Mouse (Mus musculus) lung, embryonic 14.5 days (tissue): ENCODE results near the gene Prss29. TPM values are rescaled to one million over a fixed set of nuclear protein-coding genes. Genes with fewer than 3 reads are reported as not detected.

ENCODE experiments used
- ATAC-seq: fragments of 200-750 bp; cut with Nextera tagmentation; 2 replicates; pipeline ENCODE4 v1.8.0; 2017; ENCODE audit warnings: mild to moderate bottlenecking, moderate TSS enrichment, moderate library complexity; ENCODE audit not compliant: insufficient read depth
- DNase-seq: peaks from one replicate; pipeline ENCODE4 v3.0.0-alpha.2; 2015
- H3K27ac ChIP-seq: fragments of 300-500 bp; sonication (generic); 2 replicates; pipeline ENCODE4 v1.5.1; 2014; ENCODE audit warnings: low read depth, mild to moderate bottlenecking, moderate library complexity
- H3K27me3 ChIP-seq: fragments of 300-500 bp; sonication (generic); 2 replicates; pipeline ENCODE4 v1.6.1; 2014; ENCODE audit warnings: low read length, control low read depth; ENCODE audit not compliant: insufficient read depth
- H3K36me3 ChIP-seq: fragments of 300-500 bp; sonication (generic); 2 replicates; pipeline ENCODE4 v1.6.1; 2014; ENCODE audit warnings: control low read depth; ENCODE audit not compliant: insufficient read depth
- H3K4me1 ChIP-seq: fragments of 300-500 bp; sonication (generic); 2 replicates; pipeline ENCODE4 v1.6.1; 2014; ENCODE audit warnings: antibody characterized with exemption, control low read depth; ENCODE audit not compliant: insufficient read depth
- H3K4me2 ChIP-seq: fragments of 300-500 bp; sonication (generic); 2 replicates; pipeline ENCODE4 v1.6.1; 2014; ENCODE audit warnings: mild to moderate bottlenecking
- H3K4me3 ChIP-seq: fragments of 300-500 bp; sonication (generic); 2 replicates; pipeline ENCODE4 v1.5.1; 2014; ENCODE audit warnings: low read depth, low read length
- H3K9ac ChIP-seq: fragments of 300-500 bp; sonication (generic); 2 replicates; pipeline ENCODE4 v1.6.1; 2014
- H3K9me3 ChIP-seq: fragments of 300-500 bp; sonication (generic); 2 replicates; pipeline ENCODE4 v1.6.1; 2016; ENCODE audit warnings: low read depth, low read length, control low read depth
- CTCF ChIP-seq: IDR thresholded peaks from 2 replicates; pipeline ENCODE4 v1.5.1; 2016; ENCODE audit warnings: antibody characterized with exemption, low read depth
- WGBS: fragments of 180-500 bp; shearing (Covaris S2); extraction: QIAGEN DNeasy Blood & Tissue Kit; methylation state at CpG from one replicate; pipeline ENCODE4 v1.1.7; 2014; 5-methylcytosine and 5-hydroxymethylcytosine counted together
- polyA plus RNA-seq: library from polyadenylated mRNA; unstranded; fragments of >200 nt; fragmentation: Nextera tagmentation; extraction: Ambion mirVana; gene quantifications from 2 replicates; pipeline ENCODE4 v1.2.1, GENCODE M21; 2014

Gene Prss29
- not detected in 2 replicates for polyA plus RNA-seq

DNA sequence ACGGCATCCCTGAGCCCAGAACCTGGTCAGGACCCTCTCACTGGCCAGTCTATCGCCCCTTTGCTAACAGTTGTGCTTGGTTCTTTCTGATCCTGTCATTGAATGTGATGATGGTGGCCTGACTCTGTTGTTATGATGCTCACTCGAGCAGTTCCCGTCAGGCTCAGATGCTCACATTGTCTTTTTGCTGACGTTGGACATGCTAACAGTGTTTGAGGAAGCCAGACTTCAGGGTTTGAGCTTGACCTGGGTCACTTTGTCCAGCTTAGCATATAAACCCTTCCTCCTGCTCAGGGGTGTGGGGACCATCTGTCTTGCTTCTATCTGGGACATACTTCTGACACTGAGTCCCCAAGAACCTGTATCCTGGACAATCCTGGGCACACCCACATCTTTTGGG lies at the start of gene Prss29:
Prss29 (plus strand) TSS at position 301 of the 400 bp plus-strand sequence.
- no peak for DNase-seq
- no peak within 1 kb of the TSS for H3K9ac ChIP-seq

DNA sequence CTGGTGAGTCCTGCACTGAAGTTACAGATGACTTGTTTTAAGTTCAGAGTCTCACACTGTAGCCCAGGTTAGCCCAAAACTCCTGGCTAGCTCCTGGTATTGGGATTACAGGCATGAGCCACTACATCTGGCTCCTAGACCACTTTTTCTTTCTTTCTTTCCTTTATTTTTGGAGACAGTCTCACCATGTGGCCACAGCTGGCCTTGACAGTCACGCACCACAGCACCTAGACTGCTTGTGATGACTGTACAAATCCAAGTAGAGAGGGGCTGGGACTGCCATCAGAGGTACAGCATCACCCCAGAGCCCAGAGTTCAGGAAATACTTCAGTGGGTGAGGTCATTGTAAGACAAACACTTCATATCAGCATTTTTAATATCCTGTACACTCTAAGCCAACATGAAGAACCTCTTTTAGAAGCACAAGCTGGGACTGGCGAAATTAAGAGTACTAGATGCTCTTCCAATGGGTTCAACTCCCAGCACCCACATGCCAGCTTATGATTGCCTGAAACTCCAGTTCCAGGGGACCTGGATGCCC lies 47.6 kb upstream of the Prss29 start:
- 53% methylated on average over 2 of the region's 2 CpGs for WGBS
- peaks cover 51% of the 10 kb centered on the region for H3K36me3 ChIP-seq
- H3K27ac ChIP-seq: no peak overlapping the region
- no peaks in the 10 kb centered on the region; the same call in 1 of the 2 replicates for H3K4me1 ChIP-seq
- peak overlapping the region; percentile 83 for H3K4me2 ChIP-seq
- H3K9me3 ChIP-seq: no peaks in the 10 kb centered on the region
- H3K4me3 ChIP-seq: peak overlapping the region; percentile 100
- ATAC-seq (no peak), DNase-seq (peak; percentile 21)
- no peaks in the 10 kb centered on the region for H3K27me3 ChIP-seq
- H3K9ac ChIP-seq: peak overlapping the region; percentile 100; the same call in 1 of the 2 replicates
- TF ChIP-seq CTCF: no peak

More for the DNA sequence above, at the start of gene Prss29:
- TF ChIP-seq CTCF: no peak
- Histone ChIP-seq H3K4me2 (no peak within 1 kb of the TSS), H3K9me3 (no peaks in the 10 kb centered on the region), H3K4me3 (no peak within 1 kb of the TSS), H3K4me1 (no peaks in the 10 kb centered on the region), H3K27me3 (no peaks in the 10 kb centered on the region), H3K36me3 (no peaks in the 10 kb centered on the region), H3K27ac (no peak within 1 kb of the TSS)
- ATAC-seq: no peak
- 70% methylated on average over 5 of the region's 5 CpGs for WGBS

DNA sequence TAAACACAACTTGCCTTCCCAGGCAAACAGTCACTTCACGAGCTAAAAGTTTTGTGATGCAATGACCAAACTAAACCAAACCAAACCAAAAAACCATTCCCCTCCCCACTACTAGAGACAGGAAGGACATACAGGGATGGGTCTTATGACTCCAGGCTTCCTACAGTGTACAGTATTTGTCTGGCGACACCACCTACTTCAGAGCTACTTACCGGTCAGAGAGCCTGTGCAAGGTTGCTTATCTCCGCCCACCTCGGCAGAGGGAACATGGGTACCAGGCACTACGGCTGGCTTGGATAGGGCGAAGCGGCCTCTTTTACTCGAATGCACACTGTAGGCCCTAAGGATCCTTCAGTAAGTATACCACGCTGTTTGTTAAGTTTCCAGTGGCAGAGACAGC lies 46.1 kb upstream of the Prss29 start:
- under 1% methylated on average over 10 of the region's 10 CpGs for WGBS
- no peak for TF ChIP-seq CTCF
- Histone ChIP-seq H3K36me3 (peaks cover 36% of the 10 kb centered on the region), H3K4me1 (no peaks in the 10 kb centered on the region; the same call in 1 of the 2 replicates), H3K4me3 (peak overlapping the region; percentile 100), H3K9me3 (no peaks in the 10 kb centered on the region), H3K27ac (peak overlapping the region; percentile 99), H3K4me2 (peak overlapping the region; percentile 83), H3K9ac (peak overlapping the region; percentile 100), H3K27me3 (no peaks in the 10 kb centered on the region)
- peak; percentile 52 for DNase-seq
- no peak for ATAC-seq

DNA sequence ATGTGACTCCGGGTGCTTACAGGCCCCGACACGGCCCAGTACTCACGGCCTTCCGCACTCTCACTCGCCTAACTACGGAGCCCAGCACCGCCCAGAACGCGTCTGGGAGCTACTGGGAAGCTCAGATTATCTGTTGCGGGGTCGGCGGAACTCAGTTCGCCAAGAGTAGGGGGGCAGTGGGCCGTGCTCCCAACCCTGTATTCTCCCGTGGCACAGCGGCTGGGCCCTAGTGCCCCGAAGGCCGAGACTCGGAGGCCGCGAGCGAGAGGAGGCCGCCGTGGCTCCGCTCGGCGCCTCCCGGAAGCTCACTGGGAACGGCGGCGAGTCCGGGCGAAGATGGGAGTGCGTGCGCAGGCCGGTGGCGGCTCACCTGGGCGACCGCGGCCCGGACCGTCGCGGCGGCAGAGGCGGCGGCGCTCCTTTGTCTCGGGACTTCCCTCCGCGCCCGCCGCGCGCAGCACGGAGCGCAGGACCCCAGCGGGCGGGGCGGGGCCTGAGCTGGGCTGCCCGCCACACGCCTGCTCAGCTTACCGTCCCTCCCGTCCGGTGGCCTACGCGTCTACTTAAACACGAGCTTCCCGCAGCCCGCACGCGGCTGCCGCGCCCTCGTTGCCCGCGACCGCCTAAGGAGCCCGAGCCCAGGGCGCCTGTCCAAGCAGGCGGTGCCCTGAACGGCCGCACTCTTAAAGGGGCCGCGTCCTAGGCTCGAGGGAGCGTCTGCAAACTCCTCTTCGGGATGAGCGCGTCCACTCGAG lies 45.3 kb upstream of the Prss29 start:
- Histone ChIP-seq H3K9ac (peak overlapping the region; percentile 100), H3K4me1 (no peaks in the 10 kb centered on the region; the same call in 1 of the 2 replicates), H3K36me3 (peaks cover 28% of the 10 kb centered on the region), H3K9me3 (no peaks in the 10 kb centered on the region), H3K27me3 (no peaks in the 10 kb centered on the region), H3K4me2 (peak overlapping the region; percentile 83), H3K4me3 (peak overlapping the region; percentile 100), H3K27ac (peak overlapping the region; percentile 99)
- DNase-seq (peak; percentile 95), ATAC-seq (peak; percentile 91)
- under 1% methylated on average over 88 of the region's 92 CpGs for WGBS
- TF ChIP-seq CTCF: no peak

DNA sequence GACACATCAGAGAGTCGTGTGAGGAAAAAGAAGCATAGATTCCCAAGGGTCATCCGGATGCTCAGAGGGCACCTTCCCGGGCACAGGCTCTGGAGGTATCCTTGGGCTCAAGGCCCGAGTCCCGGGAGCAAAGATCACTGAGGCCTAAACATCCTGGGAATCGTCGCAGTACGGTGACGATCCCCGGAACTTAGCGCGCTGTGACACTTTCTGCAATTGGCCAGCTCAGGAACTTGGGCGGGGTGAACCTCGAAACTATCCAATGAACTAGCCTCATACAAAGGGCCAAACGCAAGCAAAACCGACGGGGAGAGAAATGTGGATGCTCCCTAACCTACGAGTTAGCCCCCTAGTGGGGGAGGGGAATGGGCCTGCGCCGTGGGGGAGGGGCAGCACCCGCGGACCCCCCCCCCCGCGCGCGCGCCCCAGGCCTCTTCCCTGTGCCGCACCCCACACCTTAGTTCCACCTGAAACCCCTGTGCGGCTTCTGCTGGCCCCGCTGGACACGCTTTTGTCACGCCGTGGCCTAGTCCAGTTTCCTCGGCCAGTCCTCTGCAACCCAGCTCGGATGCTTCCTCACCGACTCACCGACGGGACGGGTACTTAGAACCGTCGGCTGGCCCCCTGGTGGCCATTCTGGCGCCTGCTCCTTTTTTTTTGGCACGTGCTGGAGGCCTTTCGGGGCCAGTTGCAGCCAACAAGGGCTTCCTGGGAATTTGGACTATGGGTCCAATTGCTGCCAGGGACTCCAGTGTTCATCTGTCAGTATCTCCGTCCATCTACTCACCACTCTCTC lies 44.5 kb upstream of the Prss29 start:
- peak; percentile 86 for TF ChIP-seq CTCF
- peak overlapping the region; percentile 100 for H3K4me3 ChIP-seq

DNA sequence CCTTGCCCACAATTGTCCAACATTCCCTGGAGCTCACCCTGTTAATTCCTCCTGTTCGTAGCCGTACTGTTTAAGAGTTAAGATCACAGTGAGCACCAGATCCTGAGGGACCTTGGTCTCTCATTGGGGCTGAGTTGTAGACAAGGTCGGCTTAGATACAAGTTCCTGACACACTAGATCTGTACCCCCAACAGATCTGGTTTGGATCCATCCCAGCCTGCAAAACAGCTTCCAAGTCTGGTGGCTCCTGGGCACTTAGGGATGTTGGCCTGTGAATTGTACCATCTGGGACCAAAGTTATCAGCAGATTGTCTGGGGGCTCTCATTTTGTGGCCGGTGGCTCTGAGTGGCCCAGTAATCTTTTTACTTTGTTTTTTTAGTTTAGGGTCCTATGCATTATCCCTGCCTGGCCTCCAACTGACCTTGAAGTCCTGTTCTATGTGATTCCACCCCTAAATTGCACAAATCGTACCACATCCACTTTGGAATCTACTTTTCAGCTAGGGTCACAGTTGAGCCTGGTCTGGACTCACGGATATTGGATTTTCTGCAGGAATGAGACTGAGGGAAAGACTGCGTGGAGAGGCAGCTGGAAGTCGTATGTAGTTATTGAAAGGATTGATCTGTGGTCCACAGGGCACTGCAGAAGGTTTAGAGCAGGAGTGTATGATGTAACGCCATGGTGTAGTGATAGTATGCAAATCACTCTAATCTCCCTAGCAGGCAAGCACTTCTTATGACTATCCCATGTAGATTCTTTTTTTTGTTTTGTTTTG lies 43.7 kb upstream of the Prss29 start, which contains the start of gene Ube2i:
Ube2i (minus strand) TSS at position 52 of the 776 bp plus-strand sequence.
- no peak for DNase-seq
- no peak for TF ChIP-seq CTCF
- no peaks in the 10 kb centered on the region for H3K27me3 ChIP-seq

More for the DNA sequence above, 44.5 kb upstream of the Prss29 start:
- peaks cover 20% of the 10 kb centered on the region for H3K36me3 ChIP-seq
- no peaks in the 10 kb centered on the region for H3K27me3 ChIP-seq
- WGBS: under 1% methylated on average over 44 of the region's 45 CpGs
- no peaks in the 10 kb centered on the region for H3K9me3 ChIP-seq
- DNase-seq: peak; percentile 97
- H3K4me1 ChIP-seq: no peaks in the 10 kb centered on the region; the same call in 1 of the 2 replicates
- H3K9ac ChIP-seq: peak overlapping the region; percentile 100
- peak; percentile 91 for ATAC-seq
- H3K27ac ChIP-seq: peak overlapping the region; percentile 99
- H3K4me2 ChIP-seq: peak overlapping the region; percentile 83

More for the DNA sequence above, 43.7 kb upstream of the Prss29 start, which contains the start of gene Ube2i:
- peak within 1 kb of the TSS; percentile 83 for H3K4me2 ChIP-seq
- H3K9me3 ChIP-seq: no peaks in the 10 kb centered on the region
- peaks cover 12% of the 10 kb centered on the region for H3K36me3 ChIP-seq
- WGBS: 78% methylated on average over 9 of the region's 9 CpGs
- peak within 1 kb of the TSS; percentile 100 for H3K9ac ChIP-seq
- peak within 1 kb of the TSS; percentile 99 for H3K27ac ChIP-seq
- H3K4me3 ChIP-seq: peak within 1 kb of the TSS; percentile 100
- no peak for ATAC-seq
- H3K4me1 ChIP-seq: no peaks in the 10 kb centered on the region; the same call in 1 of the 2 replicates
